Mouse (Mus musculus) liver, embryonic 16.5 days (tissue): ENCODE measurements around the gene Cd34. TPM values are rescaled to one million over a fixed set of nuclear protein-coding genes. Genes with fewer than 3 reads are reported as not detected.
A peak's percentile ranks its signal among the peaks of the same experiment; 100 is the strongest.

Experiments used
- ATAC-seq: fragments of 200-750 bp; cut with Nextera tagmentation; 2 replicates; pipeline ENCODE4 v1.8.0; 2017; ENCODE audit warnings: low read depth, mild to moderate bottlenecking, moderate number of reproducible peaks, moderate library complexity
- H3K27ac ChIP-seq: fragments of 300-500 bp; sonication (generic); 2 replicates; pipeline ENCODE4 v1.5.1; 2014; ENCODE audit warnings: mild to moderate bottlenecking, low read length
- H3K27me3 ChIP-seq: fragments of 300-500 bp; sonication (generic); 2 replicates; pipeline ENCODE4 v1.6.1; 2014; ENCODE audit warnings: low read depth, low read length, mixed read lengths; ENCODE audit not compliant: control insufficient read depth, insufficient read depth
- H3K36me3 ChIP-seq: fragments of 300-500 bp; sonication (generic); 2 replicates; pipeline ENCODE4 v1.6.1; 2014; ENCODE audit warnings: mild to moderate bottlenecking; ENCODE audit not compliant: control insufficient read depth, insufficient read depth
- H3K4me1 ChIP-seq: fragments of 300-500 bp; sonication (generic); 2 replicates; pipeline ENCODE4 v1.6.1; 2014; ENCODE audit warnings: low read depth, low read length, mixed read lengths; ENCODE audit not compliant: control insufficient read depth
- H3K4me2 ChIP-seq: fragments of 300-500 bp; sonication (generic); 2 replicates; pipeline ENCODE4 v1.6.1; 2014; ENCODE audit warnings: low read depth, low read length, mixed read lengths
- H3K4me3 ChIP-seq: fragments of 300-500 bp; sonication (generic); 2 replicates; pipeline ENCODE4 v1.5.1; 2014; ENCODE audit warnings: low read depth, mild to moderate bottlenecking, low read length
- H3K9ac ChIP-seq: fragments of 300-500 bp; sonication (generic); 2 replicates; pipeline ENCODE4 v1.6.1; 2014; ENCODE audit warnings: low read depth, low read length
- H3K9me3 ChIP-seq: fragments of 300-500 bp; sonication (generic); replicated peaks from 2 replicates; pipeline ENCODE4 v1.6.1; 2016; ENCODE audit warnings: low read length; ENCODE audit not compliant: control insufficient read depth
- WGBS: fragments of 180-500 bp; shearing (Covaris S2); extraction: QIAGEN DNeasy Blood & Tissue Kit; methylation state at CpG from one replicate; pipeline ENCODE4 v1.1.7; 2014; ENCODE audit not compliant: insufficient replicate concordance; 5-methylcytosine and 5-hydroxymethylcytosine counted together
- polyA plus RNA-seq: library from polyadenylated mRNA; unstranded; fragments of >200 nt; fragmentation: Nextera tagmentation; extraction: Ambion mirVana; gene quantifications from 2 replicates; pipeline ENCODE4 v1.2.1, GENCODE M21; 2015

Cd34 gene
- polyA plus RNA-seq, result 7.7 and 9.4 TPM in 2 replicates

GRCm38 (mm10) chr1:194938715-194939114 is at the start of gene Cd34:
TSS of gene Cd34 (plus strand) at chr1:194938819.
- Histone ChIP-seq H3K4me2 (peak within 1 kb of the TSS; percentile 41), H3K36me3 (no peaks in the 10 kb centered on the region), H3K9me3 (no peaks in the 10 kb centered on the region), H3K9ac (no peak within 1 kb of the TSS), H3K27ac (no peak within 1 kb of the TSS), H3K27me3 (peaks cover 17% of the 10 kb centered on the region), H3K4me3 (peak within 1 kb of the TSS; percentile 43), H3K4me1 (no peaks in the 10 kb centered on the region)
- peak; percentile 47; the same call in 1 of the 2 replicates for ATAC-seq
- 1% methylated on average over 26 of the region's 26 CpGs for WGBS

GRCm38 (mm10) chr1:194894513-194894912 is 44.1 kb upstream of the Cd34 start:
- Histone ChIP-seq H3K36me3 (no peaks in the 10 kb centered on the region), H3K9me3 (no peaks in the 10 kb centered on the region), H3K27ac (no peak overlapping the region), H3K4me2 (no peak overlapping the region), H3K4me1 (no peaks in the 10 kb centered on the region), H3K9ac (no peak overlapping the region), H3K4me3 (no peak overlapping the region), H3K27me3 (no peaks in the 10 kb centered on the region)
- WGBS, result 20% methylated on average over 1 of the region's 1 CpGs
- no peak for ATAC-seq

- H3K4me3 ChIP-seq, result no peak overlapping the region
- H3K9ac ChIP-seq, result no peak overlapping the region
- WGBS, result 61% methylated on average over 3 of the region's 3 CpGs
- H3K36me3 ChIP-seq, result no peaks in the 10 kb centered on the region
- H3K27ac ChIP-seq, result no peak overlapping the region
- H3K4me1 ChIP-seq, result no peaks in the 10 kb centered on the region
- no peak overlapping the region for H3K4me2 ChIP-seq
- H3K27me3 ChIP-seq, result no peaks in the 10 kb centered on the region
- ATAC-seq, result no peak
- H3K9me3 ChIP-seq, result no peaks in the 10 kb centered on the region
These were observed 43.3 kb upstream of the Cd34 start for GRCm38 (mm10) chr1:194895287-194895686.

- no peak overlapping the region for H3K4me2 ChIP-seq
- H3K27ac ChIP-seq, result no peak overlapping the region
- H3K4me1 ChIP-seq, result no peaks in the 10 kb centered on the region
- H3K4me3 ChIP-seq, result no peak overlapping the region
- no peak overlapping the region for H3K9ac ChIP-seq
- no peaks in the 10 kb centered on the region for H3K9me3 ChIP-seq
- H3K36me3 ChIP-seq, result no peaks in the 10 kb centered on the region
- ATAC-seq, result no peak
- H3K27me3 ChIP-seq, result no peaks in the 10 kb centered on the region
These were observed 37.5 kb upstream of the Cd34 start for GRCm38 (mm10) chr1:194901075-194901474.

- no peak overlapping the region for H3K4me3 ChIP-seq
- no peaks in the 10 kb centered on the region for H3K27me3 ChIP-seq
- WGBS, result 33% methylated on average over 1 of the region's 1 CpGs
- no peaks in the 10 kb centered on the region for H3K4me1 ChIP-seq
- no peaks in the 10 kb centered on the region for H3K36me3 ChIP-seq
- H3K4me2 ChIP-seq, result no peak overlapping the region
- H3K27ac ChIP-seq, result no peak overlapping the region
- H3K9me3 ChIP-seq, result no peaks in the 10 kb centered on the region
- no peak for ATAC-seq
- no peak overlapping the region for H3K9ac ChIP-seq
These were observed 36.8 kb upstream of the Cd34 start for GRCm38 (mm10) chr1:194901826-194902225.

GRCm38 (mm10) chr1:194908956-194909355 is 29.7 kb upstream of the Cd34 start:
- no peak overlapping the region for H3K27ac ChIP-seq
- no peaks in the 10 kb centered on the region for H3K9me3 ChIP-seq
- H3K4me3 ChIP-seq, result no peak overlapping the region
- no peak overlapping the region for H3K4me2 ChIP-seq
- ATAC-seq, result no peak
- H3K9ac ChIP-seq, result no peak overlapping the region
- H3K27me3 ChIP-seq, result no peaks in the 10 kb centered on the region
- no peaks in the 10 kb centered on the region for H3K36me3 ChIP-seq
- H3K4me1 ChIP-seq, result no peaks in the 10 kb centered on the region

GRCm38 (mm10) chr1:194925753-194926350 is 12.8 kb upstream of the Cd34 start:
- 10% methylated on average over 1 of the region's 1 CpGs for WGBS
- H3K4me2 ChIP-seq, result no peak overlapping the region
- H3K27me3 ChIP-seq, result no peaks in the 10 kb centered on the region
- ATAC-seq, result no peak
- no peaks in the 10 kb centered on the region for H3K36me3 ChIP-seq
- no peak overlapping the region for H3K9ac ChIP-seq
- no peaks in the 10 kb centered on the region for H3K9me3 ChIP-seq
- H3K4me1 ChIP-seq, result no peaks in the 10 kb centered on the region
- no peak overlapping the region for H3K4me3 ChIP-seq
- H3K27ac ChIP-seq, result no peak overlapping the region

- Histone ChIP-seq H3K9ac (no peak overlapping the region), H3K27me3 (no peaks in the 10 kb centered on the region), H3K9me3 (no peaks in the 10 kb centered on the region), H3K27ac (no peak overlapping the region), H3K4me3 (no peak overlapping the region), H3K4me1 (no peaks in the 10 kb centered on the region), H3K4me2 (no peak overlapping the region), H3K36me3 (no peaks in the 10 kb centered on the region)
- ATAC-seq, result peak; percentile 68
- WGBS, result 14% methylated on average over 3 of the region's 3 CpGs
These were observed 10.7 kb upstream of the Cd34 start for GRCm38 (mm10) chr1:194927887-194928286.

- no peak overlapping the region for H3K4me2 ChIP-seq
- no peak overlapping the region for H3K4me3 ChIP-seq
- H3K9me3 ChIP-seq, result no peaks in the 10 kb centered on the region
- no peaks in the 10 kb centered on the region for H3K27me3 ChIP-seq
- no peaks in the 10 kb centered on the region for H3K36me3 ChIP-seq
- H3K27ac ChIP-seq, result no peak overlapping the region
- 46% methylated on average over 2 of the region's 2 CpGs for WGBS
- no peak for ATAC-seq
- no peak overlapping the region for H3K9ac ChIP-seq
- no peaks in the 10 kb centered on the region for H3K4me1 ChIP-seq
These were observed 9.2 kb upstream of the Cd34 start for GRCm38 (mm10) chr1:194929275-194929971.
